Mouse (Mus musculus) frontal cortex, postnatal 36 days (tissue): ENCODE measurements around the gene Accsl.

ENCODE experiments used
- DNase-seq, 2 experiments: peaks; one replicate each; pipeline ENCODE4 v3.0.0; 2022; ENCODE audit warnings: low spot score in 2 of 2

Accsl gene

DNA sequence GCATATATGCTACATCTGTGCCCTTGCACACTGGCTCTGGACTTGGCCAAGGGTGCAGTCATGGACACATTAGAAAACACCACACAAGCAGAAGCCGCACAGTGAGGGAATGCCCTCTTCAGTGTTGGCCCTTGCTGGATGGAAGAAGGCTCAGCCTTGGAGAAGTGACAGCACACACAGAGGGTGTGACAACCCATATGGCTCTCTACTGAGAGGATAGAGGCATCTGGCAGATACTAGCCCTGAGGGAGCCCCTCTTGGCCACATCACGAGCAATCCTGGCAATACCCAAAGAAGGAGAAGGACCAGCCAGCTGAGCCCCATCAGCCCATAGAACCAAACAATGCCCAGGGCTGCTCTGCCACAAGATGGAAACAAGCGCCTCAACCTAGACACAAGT lies 5.6 kb upstream of the Accsl start:
- no peak for DNase-seq

DNA sequence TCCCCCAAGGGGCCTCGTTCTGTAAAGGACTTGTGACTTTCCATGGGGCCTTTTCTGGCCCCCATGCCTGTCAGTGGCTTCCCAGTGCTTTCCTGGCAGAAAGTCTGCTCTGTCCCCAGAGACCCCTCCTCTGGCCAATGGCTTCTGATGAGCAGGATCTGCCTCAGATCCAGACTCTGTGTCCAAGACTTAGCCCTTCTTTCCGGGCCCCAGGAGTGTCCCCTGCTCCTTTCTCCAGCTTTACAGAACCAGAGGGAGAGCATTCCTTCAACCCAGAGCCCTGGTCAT lies 5.2 kb upstream of the Accsl start:
- DNase-seq: no peak

DNA sequence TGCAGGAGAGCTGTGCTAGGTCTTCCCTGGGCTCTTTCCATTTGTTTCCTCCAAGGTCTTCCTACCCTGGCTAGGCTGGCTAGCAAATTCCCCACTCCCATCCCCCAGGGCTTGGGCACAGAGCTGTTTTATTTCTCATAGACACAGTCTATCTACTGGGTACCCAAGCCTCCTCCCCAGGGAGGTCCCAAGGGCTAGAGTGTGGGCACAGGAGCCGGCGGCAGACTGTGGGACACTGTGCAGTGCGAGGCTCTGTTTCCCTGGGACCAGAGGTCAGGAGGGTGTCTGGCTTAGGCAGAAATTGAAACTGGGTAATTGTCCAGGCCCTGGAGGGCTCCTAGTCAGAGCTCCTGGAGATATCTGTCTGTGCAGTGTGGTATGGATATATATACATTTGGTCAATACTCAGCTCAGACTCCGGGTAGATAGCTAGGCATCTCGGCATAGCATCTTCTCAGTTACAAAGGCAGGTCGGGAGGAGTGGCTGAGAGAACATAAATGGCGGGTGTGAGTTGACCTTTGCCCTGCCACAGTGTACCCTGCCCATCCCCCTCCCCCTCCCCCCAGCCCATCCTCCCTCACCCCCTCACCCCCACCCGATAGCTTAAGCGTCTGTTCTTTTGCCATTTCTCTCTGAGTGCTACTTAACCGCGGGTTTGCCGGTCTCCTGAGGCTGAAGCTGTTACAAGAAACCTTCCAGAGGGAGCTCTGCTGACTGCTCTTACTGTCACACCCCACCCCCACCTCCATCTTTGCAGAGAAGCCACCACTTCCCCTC lies 4.7 kb upstream of the Accsl start:
- no peak for DNase-seq

- DNase-seq: no peak
Observed at GRCm38 (mm10) chr2:93872257-93872656, 3.3 kb upstream of the Accsl start.

- DNase-seq: no peak
Observed at GRCm38 (mm10) chr2:93871411-93871925, 2.5 kb upstream of the Accsl start.

DNA sequence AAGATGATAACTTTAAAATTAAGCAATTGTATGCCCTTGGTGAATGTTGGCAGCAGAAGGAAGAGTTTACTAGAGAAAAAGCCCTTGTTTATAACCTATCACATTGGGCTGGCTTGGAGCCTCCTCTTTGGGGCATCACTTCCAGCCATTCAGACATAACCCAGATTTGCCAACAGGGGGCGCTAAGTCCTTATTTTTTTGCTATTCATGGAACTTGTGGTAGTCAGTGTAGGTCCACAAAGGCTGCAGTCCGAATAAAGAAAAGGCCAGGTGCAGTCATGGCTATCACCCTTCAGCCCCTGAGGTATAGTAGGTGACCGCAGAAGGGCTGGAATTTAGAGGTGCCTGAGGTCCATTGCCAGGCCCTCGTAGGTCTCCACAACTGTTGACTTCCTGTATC lies 1.9 kb upstream of the Accsl start:
- peak; percentile 80 to 84 for DNase-seq

DNA sequence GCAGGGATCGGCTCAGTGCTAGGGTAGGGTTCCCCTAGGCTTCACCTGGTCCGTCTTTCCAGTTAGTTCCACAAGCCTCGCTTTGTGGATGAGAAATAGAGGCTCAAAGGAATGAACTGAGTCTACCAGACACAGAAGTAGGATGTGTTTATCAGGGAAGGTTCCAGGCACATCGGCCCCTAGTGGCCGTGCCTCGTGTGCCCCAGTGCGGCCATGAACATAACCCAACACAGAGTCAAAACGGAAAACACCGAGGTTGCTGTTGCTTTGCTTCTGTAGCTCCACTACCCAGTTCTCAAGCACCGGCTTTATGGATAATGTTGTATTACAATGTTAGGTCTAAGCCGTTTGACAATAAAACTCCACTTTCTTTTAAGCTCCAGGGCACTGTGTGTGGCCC lies 391 bp downstream of the Accsl start:
- DNase-seq: no peak

- no peak for DNase-seq
Observed at GRCm38 (mm10) chr2:93863229-93863628, 5.7 kb downstream of the Accsl start.

DNA sequence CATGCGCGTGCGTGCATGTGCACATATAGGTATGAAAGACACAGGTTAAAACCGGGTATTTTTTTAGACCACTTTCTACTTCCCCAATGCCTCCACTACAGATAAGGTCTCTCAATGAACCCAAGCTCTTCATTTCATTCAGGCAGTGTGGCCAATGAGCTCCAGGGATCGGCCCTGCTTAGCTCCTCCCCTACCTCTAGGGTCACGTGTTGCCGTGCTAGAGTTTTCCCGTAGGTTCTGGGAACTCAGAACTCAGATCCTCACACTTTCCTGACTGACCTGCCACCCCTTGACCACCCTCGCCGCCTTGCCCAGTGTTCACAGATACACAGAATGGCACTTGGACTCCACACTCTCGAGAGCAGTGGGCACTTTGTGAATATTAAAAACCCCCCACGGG lies 10.1 kb downstream of the Accsl start:
- DNase-seq: no peak

- DNase-seq: no peak
Observed at GRCm38 (mm10) chr2:93851303-93851702, 17.7 kb downstream of the Accsl start.

DNA sequence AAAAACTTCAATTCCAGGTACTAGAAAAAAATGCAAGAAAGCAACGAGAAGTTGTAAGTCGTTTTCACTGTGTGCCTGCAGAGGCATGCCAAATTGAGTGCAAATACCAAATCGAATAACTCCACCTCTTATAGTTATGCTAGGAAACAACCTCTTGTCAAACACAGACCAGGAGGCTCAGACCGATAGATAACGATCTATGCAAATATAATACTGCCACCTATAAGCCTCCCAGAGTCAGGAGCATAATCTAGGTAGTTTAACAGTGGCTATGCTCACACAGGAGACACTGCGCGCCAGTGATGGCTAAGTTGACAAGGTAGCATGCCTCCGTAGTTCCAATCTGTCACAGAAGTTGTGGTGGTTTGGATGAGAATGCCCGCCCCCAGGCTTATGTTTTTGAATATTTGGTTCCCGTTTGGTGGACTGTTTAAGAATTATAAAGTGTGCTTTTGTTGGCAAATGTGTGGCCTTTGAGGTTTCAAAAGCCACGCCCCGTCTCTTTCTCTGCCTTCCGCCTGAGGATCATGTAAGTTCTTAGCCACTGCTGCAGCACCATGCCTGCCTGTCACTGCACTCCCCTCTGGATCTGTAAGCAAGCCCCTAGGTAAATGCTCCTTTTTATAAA lies 18.5 kb downstream of the Accsl start:
- no peak for DNase-seq

GRCm38 (mm10) chr2:93849505-93850089 lies 19.4 kb downstream of the Accsl start, which contains the start of gene Accs:
Accs (minus strand) TSS chr2:93849943.
- peak; percentile 44 to 50 for DNase-seq

- DNase-seq: no peak
Observed at GRCm38 (mm10) chr2:93841349-93841748, 27.6 kb downstream of the Accsl start.

DNA sequence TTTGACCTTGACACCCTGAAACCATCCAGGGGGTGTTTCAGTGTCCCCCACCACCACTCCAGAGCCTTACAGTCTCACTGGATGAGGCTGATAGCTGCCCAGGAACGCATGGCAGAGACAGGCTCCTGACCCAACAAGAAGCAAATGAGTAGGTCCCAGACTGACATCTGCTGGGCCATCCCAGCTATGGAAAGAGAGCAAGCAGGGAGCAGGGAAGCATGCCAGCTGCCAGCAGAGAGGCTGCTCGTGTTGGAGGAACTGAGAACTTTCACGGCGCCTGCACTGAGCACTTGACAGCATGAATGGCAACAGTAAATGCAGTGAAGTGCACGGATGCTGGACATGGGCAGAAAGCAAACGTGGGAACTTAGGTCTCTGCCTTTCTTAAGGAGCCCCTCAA lies 28.8 kb downstream of the Accsl start:
- no peak for DNase-seq

- DNase-seq: no peak
Observed at GRCm38 (mm10) chr2:93838931-93839330, 30.0 kb downstream of the Accsl start.

- no peak for DNase-seq
Observed at GRCm38 (mm10) chr2:93836232-93836785, 32.6 kb downstream of the Accsl start.

- no peak for DNase-seq
Observed at GRCm38 (mm10) chr2:93835596-93835995, 33.4 kb downstream of the Accsl start.

DNA sequence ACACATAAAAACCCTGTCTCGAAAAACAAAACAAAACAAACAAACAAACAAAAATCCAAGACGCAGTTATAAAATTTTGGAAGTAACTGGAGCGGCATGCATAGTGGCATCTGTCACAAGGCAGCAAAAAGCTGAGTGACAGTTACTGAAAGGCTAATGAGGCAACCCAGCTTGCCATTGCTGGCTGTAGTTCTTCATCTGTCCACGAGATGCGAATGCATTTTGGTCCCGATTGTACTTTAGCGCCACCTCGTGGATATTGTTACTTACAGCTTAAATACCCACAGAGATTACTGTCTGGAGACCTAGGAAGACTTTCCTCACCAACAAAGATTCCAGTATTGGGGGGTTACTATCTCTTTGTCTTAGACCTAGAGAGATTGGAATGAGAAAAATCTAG lies 45.4 kb downstream of the Accsl start:
- DNase-seq: peak; percentile 42 to 73

GRCm38 (mm10) chr2:93822045-93822749 lies 46.8 kb downstream of the Accsl start, which contains the start of gene Ext2:
Ext2 (minus strand) TSS chr2:93822568.
- DNase-seq: peak; percentile 92 to 93

DNA sequence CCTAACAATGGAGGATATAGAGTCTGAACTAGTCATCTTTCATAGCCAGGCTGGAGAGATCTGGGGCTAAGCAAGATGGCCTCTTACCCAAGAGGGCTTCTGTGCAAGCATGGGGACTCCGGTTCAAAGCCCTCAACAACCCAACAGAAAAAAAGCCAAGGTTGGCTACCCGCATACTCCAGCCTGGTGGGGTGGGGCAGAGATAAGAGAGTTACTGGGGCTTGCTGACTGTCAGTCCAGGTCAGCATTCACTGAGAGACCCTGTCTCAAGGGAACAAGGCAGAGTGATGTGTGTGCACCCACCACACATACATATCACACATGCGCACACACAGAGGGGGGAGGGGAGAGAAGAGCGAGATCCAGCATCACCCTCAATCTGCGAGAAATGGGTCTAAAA lies 51.2 kb downstream of the Accsl start:
- DNase-seq: no peak

DNA sequence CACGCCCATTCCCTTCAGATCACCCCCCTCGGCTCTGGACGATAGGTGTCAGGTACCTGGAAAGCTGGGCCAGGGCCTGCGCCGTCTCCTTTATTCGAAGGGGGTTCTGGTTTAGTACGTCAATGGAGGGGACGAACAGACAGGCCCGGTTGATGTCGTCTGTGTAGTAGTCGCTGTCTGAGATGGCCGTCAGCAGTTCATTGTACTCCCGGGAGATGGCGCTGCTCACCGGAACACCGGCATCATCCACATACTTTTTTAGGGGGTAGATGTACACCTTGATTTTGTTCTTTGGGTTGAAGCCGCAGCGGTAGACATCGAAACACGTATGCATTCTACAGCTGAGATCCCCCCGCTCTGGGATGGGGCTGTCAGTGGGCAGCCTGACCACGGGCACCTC lies 55.6 kb downstream of the Accsl start:
- DNase-seq: no peak

DNA sequence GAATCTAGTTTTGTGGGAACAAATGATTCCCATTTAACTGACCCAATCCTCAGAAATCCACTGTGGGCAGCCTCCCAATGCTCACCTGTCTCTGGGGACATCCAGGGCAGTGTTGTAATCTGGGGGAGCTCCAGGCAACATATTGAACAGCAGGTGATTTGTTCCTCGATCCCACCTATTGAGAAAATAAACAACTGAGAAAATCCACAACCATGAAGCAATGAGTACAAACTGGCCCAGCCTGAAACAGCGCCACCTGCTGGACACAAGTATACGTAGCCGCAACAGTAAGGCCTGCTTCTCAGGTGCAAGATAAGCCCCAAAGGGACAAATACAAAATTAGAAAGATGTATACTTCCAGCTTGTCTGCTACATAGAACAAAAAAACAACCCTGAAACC lies 57.1 kb downstream of the Accsl start:
- peak; percentile 44 to 57 for DNase-seq
